Mouse (Mus musculus) brain, embryonic 14.5 days (tissue): ENCODE measurements around the gene Txnrd2.

ENCODE experiments used
- CTCF ChIP-seq: fragments of 200-500 bp; IDR thresholded peaks from 2 replicates; pipeline ENCODE4 v1.5.1; 2012; ENCODE audit warnings: inconsistent platforms, mild to moderate bottlenecking, moderate library complexity, borderline replicate concordance; ENCODE audit not compliant: insufficient read depth, insufficient read length; ENCODE audit errors: extremely low read depth
- POLR2A ChIP-seq: fragments of 200-500 bp; IDR thresholded peaks from 2 replicates; pipeline ENCODE4 v1.6.1; 2012; ENCODE audit warnings: mild to moderate bottlenecking, inconsistent platforms, borderline replicate concordance; ENCODE audit not compliant: poor library complexity, insufficient read depth, insufficient read length, severe bottlenecking; ENCODE audit errors: extremely low read depth

GRCm38 (mm10) chr16:18460826-18461225, 34.6 kb downstream of the Txnrd2 start:
- TF ChIP-seq CTCF (no peak), POLR2A (no peak)
